Mouse (Mus musculus) myocyte (in vitro differentiated cells): ENCODE measurements around the gene Rapgef3.

Source experiments
- E2F4 ChIP-seq: IDR thresholded peaks from one replicate; pipeline ENCODE4 v1.6.1; 2011; ENCODE audit warnings: mild to moderate bottlenecking, control low read depth, moderate library complexity; ENCODE audit not compliant: insufficient read depth
- MAX ChIP-seq: IDR thresholded peaks from one replicate; pipeline ENCODE4 v1.6.1; 2011; ENCODE audit warnings: low read depth, mild to moderate bottlenecking, control low read depth
- POLR2A ChIP-seq: IDR thresholded peaks from one replicate; pipeline ENCODE4 v1.6.1; 2011; ENCODE audit warnings: low read depth, mild to moderate bottlenecking, control low read depth, moderate library complexity; ENCODE audit not compliant: insufficient read length

- TF ChIP-seq MAX (no peak), POLR2A (no peak), E2F4 (no peak)
These were observed 39.4 kb downstream of the Rapgef3 start for GRCm38 (mm10) chr15:97728394-97728793.
